ENCODE assay signal across 13 mouse cellular contexts in the genomic region with DNA sequence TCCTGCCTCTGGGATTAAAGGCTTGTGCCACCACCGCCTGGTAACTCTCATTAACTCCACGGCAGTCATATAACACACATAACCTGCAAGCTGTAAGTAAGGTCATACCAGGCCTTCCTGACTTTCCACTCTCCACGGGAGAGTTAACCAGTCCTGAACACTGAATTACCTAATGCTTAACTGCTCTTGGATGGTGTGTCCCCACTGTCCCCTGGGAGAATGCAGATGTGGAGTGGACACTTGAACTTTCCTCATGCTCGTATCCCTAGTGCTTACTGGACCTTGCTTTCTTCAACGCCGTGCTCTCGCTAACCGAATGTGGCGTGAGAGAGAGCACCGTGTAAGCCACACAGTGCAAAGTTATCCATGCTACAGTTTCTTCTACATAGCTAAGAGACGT.
"Had no signal": no experiment of that assay in that cellular context is flagged by ENCODE, and none has a peak within 500 bp of the region (broad histone marks: within the 10 kb centered on the region; RNA-seq: fewer than 3 reads in every experiment).

No protein-coding gene starts in this region.

- H3K9ac ChIP-seq: limb, embryonic 13.5 days; liver, embryonic 15.5 days; midbrain, embryonic 13.5 days; neural tube, embryonic 15.5 days had no signal

- DNase-seq: lung, adult 2 months; lung, postnatal 10 days; right cerebral cortex, adult 18-20 months; right cerebral cortex, postnatal 25 days; thymus, postnatal 4 days had no signal

- H3K27me3 ChIP-seq: limb, embryonic 13.5 days; liver, embryonic 15.5 days; midbrain, embryonic 13.5 days had no signal

- H3K36me3 ChIP-seq: midbrain, embryonic 13.5 days; neural tube, embryonic 15.5 days had no signal

- ATAC-seq: intestine, embryonic 16.5 days; midbrain, embryonic 13.5 days had no signal

- H3K9me3 ChIP-seq: limb, embryonic 13.5 days; liver, embryonic 15.5 days; midbrain, embryonic 13.5 days; neural tube, embryonic 15.5 days had no signal

- H3K4me3 ChIP-seq: layer of hippocampus, adult 2 months; limb, embryonic 13.5 days; liver, embryonic 15.5 days; midbrain, embryonic 13.5 days; neural tube, embryonic 15.5 days had no signal

- H3K4me2 ChIP-seq: limb, embryonic 13.5 days; liver, embryonic 15.5 days; midbrain, embryonic 13.5 days; neural tube, embryonic 15.5 days had no signal

- H3K27ac ChIP-seq: layer of hippocampus, adult 2 months; limb, embryonic 13.5 days; macrophage; midbrain, embryonic 13.5 days; neural tube, embryonic 15.5 days; stomach, postnatal 0 days had no signal
